Mouse (Mus musculus) erythroblast, embryonic 14.5 days (primary cell): ENCODE measurements around the gene Slc19a2.

ENCODE experiments used
- GATA1 ChIP-seq: IDR thresholded peaks from 2 replicates; pipeline ENCODE4 v1.6.1; 2012; ENCODE audit warnings: low read length, inconsistent platforms, mixed read lengths
- TAL1 ChIP-seq: IDR thresholded peaks from 3 replicates; pipeline ENCODE4 v1.6.1; 2012; ENCODE audit warnings: low read length, inconsistent platforms, mixed read lengths

DNA sequence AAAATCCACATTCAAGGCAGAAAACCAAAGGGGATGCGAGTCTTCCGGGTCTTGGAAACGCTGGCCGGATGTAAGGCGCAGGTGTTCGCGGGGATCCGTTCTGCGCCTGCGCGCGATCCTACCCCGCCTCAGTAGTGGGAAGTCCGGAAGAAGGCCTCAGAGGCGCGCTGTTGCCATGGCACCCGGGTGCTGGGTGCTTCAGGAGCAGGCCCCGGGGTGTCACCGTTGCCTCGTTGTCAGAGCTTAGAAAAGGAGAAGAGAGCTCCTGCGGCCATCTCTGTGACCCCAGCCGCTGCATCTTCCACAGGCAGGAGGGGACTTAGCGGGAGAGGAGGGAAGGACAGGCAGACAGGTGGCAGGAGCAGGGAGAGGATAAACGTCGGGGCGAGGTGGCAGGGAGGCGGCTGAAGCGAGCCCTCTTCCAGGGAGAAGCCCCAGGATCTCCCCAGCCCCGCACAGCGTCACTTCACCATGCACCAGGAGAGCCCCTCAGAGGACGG is 26.7 kb downstream of the Slc19a2 start, which contains the start of gene Ccdc181:
- TF ChIP-seq GATA1 (no peak), TAL1 (no peak)
